In the genomic region with DNA sequence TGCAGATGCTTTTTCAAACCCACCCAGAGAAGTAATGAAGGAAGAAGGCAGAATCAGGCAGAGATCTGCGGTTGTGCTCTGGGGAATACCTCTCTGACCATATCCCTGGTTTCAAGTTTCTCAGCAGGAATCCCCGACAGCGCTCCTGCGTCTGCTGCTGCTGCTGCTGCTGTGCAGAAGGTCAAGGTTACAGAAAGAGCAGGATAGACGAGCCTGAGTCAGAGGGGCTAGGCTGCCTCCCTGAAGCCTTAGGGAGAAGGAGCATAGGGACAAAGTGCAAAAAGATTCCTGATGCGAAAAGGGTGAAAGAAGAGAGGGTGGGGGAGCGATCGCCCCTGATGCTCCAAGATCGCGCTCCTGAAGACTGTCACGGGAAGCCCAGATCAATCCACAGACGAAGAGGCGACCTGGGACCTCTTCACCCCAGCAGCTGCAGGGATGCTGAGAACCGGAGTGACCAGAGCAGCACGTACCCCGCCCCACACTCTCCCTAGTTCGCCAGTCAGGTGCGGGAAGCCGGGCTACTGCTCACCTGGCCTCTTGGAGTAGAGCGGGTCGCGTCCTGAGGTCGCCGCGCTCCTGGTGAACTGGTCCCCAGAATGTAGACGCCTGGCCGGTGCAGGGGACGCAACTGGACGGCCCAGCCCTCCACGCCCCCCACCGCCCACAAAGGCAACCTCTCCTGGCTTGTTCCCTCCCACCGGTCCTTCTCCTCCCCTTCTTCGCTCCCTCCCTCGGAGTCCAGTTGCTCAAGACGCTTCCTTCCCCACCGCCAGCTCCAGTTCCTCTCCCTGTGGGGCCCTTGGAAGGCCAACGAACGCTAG, we compare ENCODE assay signal across 7 mouse cellular contexts. TPM values are rescaled to one million over a fixed set of nuclear protein-coding genes. Genes with fewer than 3 reads are reported as not detected.
A peak's percentile ranks its signal among the peaks of the same experiment; 100 is the strongest.
DNase-seq lines count a peak whose midpoint lies in the region; ATAC-seq lines count a peak whose summit lies in the region.

Gene Sowahd (plus strand): TSS at position 780 of the 824 bp plus-strand sequence.

- no peak for ATAC-seq in lung, embryonic 15.5 days (ENCODE audit: borderline replicate concordance, extremely low read depth, low FRiP score, low TSS enrichment)
- peak; percentile 25; the same call in 1 of the 2 replicates for ATAC-seq in neural tube, embryonic 12.5 days (ENCODE audit: low FRiP score, low read depth)

- 0 out of 2 replicates have a peak, but pooled peaks cover 9% of the 10 kb centered on the region for H3K4me1 ChIP-seq in lung, embryonic 15.5 days
- H3K4me1 ChIP-seq in forebrain, embryonic 10.5 days: peaks cover 13% of the 10 kb centered on the region
- peaks cover 14% of the 10 kb centered on the region for H3K4me1 ChIP-seq in limb, embryonic 10.5 days
- H3K4me1 ChIP-seq in neural tube, embryonic 12.5 days: peaks cover 14% of the 10 kb centered on the region; the same call in 1 of the 2 replicates

- H3K27ac ChIP-seq in lung, embryonic 15.5 days: no peak within 1 kb of the TSS
- H3K27ac ChIP-seq in forebrain, embryonic 10.5 days: no peak within 1 kb of the TSS
- no peak within 1 kb of the TSS for H3K27ac ChIP-seq in limb, embryonic 10.5 days
- no peak within 1 kb of the TSS for H3K27ac ChIP-seq in neural tube, embryonic 12.5 days

- H3K9me3 ChIP-seq in lung, embryonic 15.5 days: no peaks in the 10 kb centered on the region
- H3K9me3 ChIP-seq in forebrain, embryonic 10.5 days: peaks cover 3% of the 10 kb centered on the region; the same call in 1 of the 2 replicates
- no peaks in the 10 kb centered on the region for H3K9me3 ChIP-seq in limb, embryonic 10.5 days (replicated peaks)
- no peaks in the 10 kb centered on the region for H3K9me3 ChIP-seq in neural tube, embryonic 12.5 days

- H3K4me3 ChIP-seq in lung, embryonic 15.5 days: peak within 1 kb of the TSS; percentile 34
- peak within 1 kb of the TSS; percentile 45 for H3K4me3 ChIP-seq in forebrain, embryonic 10.5 days
- H3K4me3 ChIP-seq in limb, embryonic 10.5 days: peak within 1 kb of the TSS; percentile 48
- H3K4me3 ChIP-seq in neural tube, embryonic 12.5 days: peak within 1 kb of the TSS; percentile 27

- WGBS in lung, embryonic 15.5 days: 12% methylated on average over 38 of the region's 38 CpGs
- WGBS in forebrain, embryonic 10.5 days: 17% methylated on average over 34 of the region's 38 CpGs
- 7% methylated on average over 33 of the region's 38 CpGs for whole genome bisulfite sequencing in limb, embryonic 10.5 days
- WGBS in neural tube, embryonic 12.5 days: 12% methylated on average over 38 of the region's 38 CpGs

- H3K36me3 ChIP-seq in lung, embryonic 15.5 days: no peaks in the 10 kb centered on the region
- H3K36me3 ChIP-seq in forebrain, embryonic 10.5 days (replicated peaks): no peaks in the 10 kb centered on the region
- H3K36me3 ChIP-seq in limb, embryonic 10.5 days: no peaks in the 10 kb centered on the region
- no peaks in the 10 kb centered on the region for H3K36me3 ChIP-seq in neural tube, embryonic 12.5 days

- DNase-seq in lung, postnatal 14 days: no peak
- peak; percentile 15 for DNase-seq in forebrain, embryonic 10.5 days (ENCODE audit: extremely low spot score, low spot score)
- DNase-seq in limb, embryonic 10.5 days (ENCODE audit: low spot score): peak; percentile 41
- no peak for DNase-seq in layer of hippocampus, adult 9-10 months (ENCODE audit: low spot score)
- no peak for DNase-seq in frontal cortex, postnatal 14 days (ENCODE audit: low spot score in 2 of 2)

- no peak within 1 kb of the TSS for H3K9ac ChIP-seq in lung, embryonic 15.5 days
- H3K9ac ChIP-seq in neural tube, embryonic 12.5 days: peak within 1 kb of the TSS; percentile 17; the same call in 1 of the 2 replicates

- H3K4me2 ChIP-seq in lung, embryonic 15.5 days: peak within 1 kb of the TSS; percentile 64
- H3K4me2 ChIP-seq in neural tube, embryonic 12.5 days (replicated peaks): peak within 1 kb of the TSS; percentile 65

- peaks cover 59% of the 10 kb centered on the region for H3K27me3 ChIP-seq in lung, embryonic 15.5 days
- peaks cover 90% of the 10 kb centered on the region for H3K27me3 ChIP-seq in forebrain, embryonic 10.5 days (ENCODE audit: poor library complexity, severe bottlenecking)
- H3K27me3 ChIP-seq in limb, embryonic 10.5 days (ENCODE audit: low read depth, poor library complexity, severe bottlenecking): peaks cover 85% of the 10 kb centered on the region
- H3K27me3 ChIP-seq in neural tube, embryonic 12.5 days (replicated peaks): peaks cover 40% of the 10 kb centered on the region

RNA-seq across cellular contexts. Expression of gene Sowahd, which starts in this region (rescaled TPM):
- polyA plus RNA-seq in lung, embryonic 15.5 days (2015; fragmentation: Nextera tagmentation; extraction: Ambion mirVana): not detected in 2 replicates
- polyA plus RNA-seq in forebrain, embryonic 10.5 days (2016; fragmentation: Nextera tagmentation; extraction: Ambion mirVana): not detected in 2 replicates
- polyA plus RNA-seq in limb, embryonic 10.5 days (2016; fragmentation: Nextera tagmentation; extraction: Ambion mirVana): 0.09 and 0.15 TPM in 2 replicates
- not detected in 2 replicates for polyA plus RNA-seq in neural tube, embryonic 12.5 days (2016; fragmentation: Nextera tagmentation; extraction: Ambion mirVana)

Comparison
In these comparisons a context has a peak if more than half of its experiments do, and no peak if none do; other contexts are left out.
1. Peak in DNase-seq and H3K4me3 ChIP-seq in forebrain, embryonic 10.5 days; RNA of the gene not detected or under 1 TPM.
2. Peak in DNase-seq and H3K4me3 ChIP-seq in limb, embryonic 10.5 days; RNA of the gene not detected or under 1 TPM.
3. Peak in ATAC-seq, H3K4me3 ChIP-seq, H3K9ac ChIP-seq and H3K4me2 ChIP-seq in neural tube, embryonic 12.5 days; RNA of the gene not detected or under 1 TPM.